In genomic region chr4:32923891-32924294, GRCm38 (mm10) we compare ENCODE assay signal across 13 mouse cellular contexts. TPM values are rescaled to one million over a fixed set of nuclear protein-coding genes. Genes with fewer than 3 reads are reported as not detected.
DNase-seq lines count a peak whose midpoint lies in the region; ATAC-seq and TF ChIP-seq lines count a peak whose summit lies in the region.
"Had no signal": no experiment of that assay in that cellular context is flagged by ENCODE, and none has a peak within 500 bp of the region (broad histone marks: within the 10 kb centered on the region; RNA-seq: fewer than 3 reads in every experiment).

No protein-coding gene starts in this region.

- no peak overlapping the region for H3K4me2 ChIP-seq in embryonic facial prominence, embryonic 15.5 days (replicated peaks)
- peak overlapping the region; percentile 41; the same call in 1 of the 2 replicates for H3K4me2 ChIP-seq in hindbrain, embryonic 16.5 days (ENCODE audit: low read length)

- TF ChIP-seq POLR2A in olfactory bulb, adult 2 months (IDR thresholded peaks at IDR 0.05; ENCODE audit: insufficient read depth, low read depth, low read length): no peak

- DNase-seq in retina, postnatal 1 day: peak; percentile 30
- no peak for DNase-seq in retina, embryonic 14.5 days (ENCODE audit: low spot score)
- no peak for DNase-seq in adrenal gland, postnatal 14 days
- no peak for DNase-seq in adrenal gland, adult (ENCODE audit: inconsistent age in 2 of 2, low spot score in 1 of 2)
- DNase-seq in left cerebral cortex, adult 8-10 months (ENCODE audit: low spot score in 2 of 2): no peak
- DNase-seq: adrenal gland, postnatal 36 days; kidney, adult 2 months had no signal

- no peak overlapping the region for H3K4me3 ChIP-seq in embryonic facial prominence, embryonic 15.5 days (replicated peaks)
- no peak overlapping the region for H3K4me3 ChIP-seq in hindbrain, embryonic 16.5 days (ENCODE audit: low read length)
- no peak overlapping the region for H3K4me3 ChIP-seq in olfactory bulb, adult 2 months (ENCODE audit: insufficient read depth, low read depth, low read length)

- no peak for TF ChIP-seq CTCF in olfactory bulb, adult 2 months (IDR thresholded peaks at IDR 0.05; ENCODE audit: insufficient read depth, low read depth, low read length)

- no peaks in the 10 kb centered on the region for H3K27me3 ChIP-seq in embryonic facial prominence, embryonic 15.5 days
- H3K27me3 ChIP-seq in hindbrain, embryonic 16.5 days (replicated peaks; ENCODE audit: control insufficient read depth, insufficient read depth, low read length): no peaks in the 10 kb centered on the region

- H3K4me1 ChIP-seq in embryonic facial prominence, embryonic 15.5 days: peaks cover 5% of the 10 kb centered on the region
- H3K4me1 ChIP-seq in hindbrain, embryonic 16.5 days (ENCODE audit: control insufficient read depth, insufficient read depth, low read depth, low read length): peaks cover 9% of the 10 kb centered on the region
- peaks cover 32% of the 10 kb centered on the region for H3K4me1 ChIP-seq in olfactory bulb, adult 2 months (ENCODE audit: control insufficient read depth, insufficient read depth, low read length)

- H3K9me3 ChIP-seq in embryonic facial prominence, embryonic 15.5 days (replicated peaks): no peaks in the 10 kb centered on the region
- H3K9me3 ChIP-seq in hindbrain, embryonic 16.5 days (ENCODE audit: control insufficient read depth, low read length): no peaks in the 10 kb centered on the region

- 38% methylated on average over 9 of the region's 9 CpGs for WGBS in embryonic facial prominence, embryonic 15.5 days
- 16% methylated on average over 9 of the region's 9 CpGs for WGBS in hindbrain, embryonic 16.5 days
- 25% methylated on average over 9 of the region's 9 CpGs for WGBS in olfactory bulb, adult 2 months

- no peak overlapping the region for H3K9ac ChIP-seq in embryonic facial prominence, embryonic 15.5 days
- no peak overlapping the region for H3K9ac ChIP-seq in hindbrain, embryonic 16.5 days (ENCODE audit: low read depth, low read length)
- H3K9ac ChIP-seq: liver, embryonic 14.5 days had no signal

- H3K27ac ChIP-seq in embryonic facial prominence, embryonic 15.5 days (replicated peaks): no peak overlapping the region
- H3K27ac ChIP-seq in hindbrain, embryonic 16.5 days (ENCODE audit: low read depth, low read length): peak overlapping the region; percentile 64; the same call in 1 of the 2 replicates
- peak overlapping the region; percentile 50; the same call in 1 of the 2 replicates for H3K27ac ChIP-seq in olfactory bulb, adult 2 months (ENCODE audit: insufficient read depth, low read depth, low read length)
- H3K27ac ChIP-seq: liver, embryonic 14.5 days; stomach, postnatal 0 days had no signal

- H3K36me3 ChIP-seq in embryonic facial prominence, embryonic 15.5 days: no peaks in the 10 kb centered on the region
- no peaks in the 10 kb centered on the region for H3K36me3 ChIP-seq in hindbrain, embryonic 16.5 days (ENCODE audit: control insufficient read depth, insufficient read depth, low read length)

- ATAC-seq in embryonic facial prominence, embryonic 15.5 days (ENCODE audit: insufficient number of reproducible peaks, low FRiP score, low TSS enrichment, low read depth): 0 out of 2 replicates have a peak, but pooled peaks have one; percentile 12
- ATAC-seq in hindbrain, embryonic 16.5 days: peak; percentile 11; the same call in 1 of the 2 replicates

RNA-seq across cellular contexts. Expression of gene Ankrd6, which starts 26.7 kb away (rescaled TPM):
- polyA plus RNA-seq in embryonic facial prominence, embryonic 15.5 days (2015; fragmentation: Nextera tagmentation; extraction: Ambion mirVana): 11.2 and 12.0 TPM in 2 replicates
- 22.2 and 27.1 TPM in 2 replicates for polyA plus RNA-seq in hindbrain, embryonic 16.5 days (2015; fragmentation: Nextera tagmentation; extraction: Ambion mirVana)
- polyA plus RNA-seq in olfactory bulb, adult 2 months (2012; ENCODE audit: insufficient read depth, insufficient read length, low replicate concordance, missing spikeins): 105 TPM in 1 of 2 replicates, not detected in the other
- total RNA-seq in adrenal gland, postnatal 14 days (2021): 3.0 and 5.4 TPM in 2 replicates
- total RNA-seq in left cerebral cortex, adult 8-10 months (2022): 10 to 100 TPM; 40.6 to 48.4 (median 40.7) TPM

RNA-seq across cellular contexts. Expression of gene Rragd, which starts 58.9 kb away (rescaled TPM):
- polyA plus RNA-seq in embryonic facial prominence, embryonic 15.5 days (2015; fragmentation: Nextera tagmentation; extraction: Ambion mirVana): 18.6 and 20.0 TPM in 2 replicates
- 31.1 and 31.3 TPM in 2 replicates for polyA plus RNA-seq in hindbrain, embryonic 16.5 days (2015; fragmentation: Nextera tagmentation; extraction: Ambion mirVana)
- polyA plus RNA-seq in olfactory bulb, adult 2 months (2012; ENCODE audit: insufficient read depth, insufficient read length, low replicate concordance, missing spikeins): 152 TPM in 1 of 2 replicates, not detected in the other
- 5.7 and 8.7 TPM in 2 replicates for total RNA-seq in adrenal gland, postnatal 14 days (2021)
- 100 to 1,000 TPM in 2 of 4 experiments, 10 to 100 TPM in 2; 95.8 to 117 (median 104) TPM for total RNA-seq in left cerebral cortex, adult 8-10 months (2022)
- total RNA-seq: MEL had no signal
